Mouse (Mus musculus) myocyte (in vitro differentiated cells): ENCODE data around the gene C3.

Experiments used
- CEBPB ChIP-seq: IDR thresholded peaks from 2 replicates; pipeline ENCODE4 v1.6.1; 2011; ENCODE audit warnings: mild to moderate bottlenecking, moderate library complexity; ENCODE audit not compliant: poor library complexity, insufficient read depth, severe bottlenecking
- E2F4 ChIP-seq: IDR thresholded peaks from one replicate; pipeline ENCODE4 v1.6.1; 2011; ENCODE audit warnings: mild to moderate bottlenecking, control low read depth, moderate library complexity; ENCODE audit not compliant: insufficient read depth
- MAX ChIP-seq: IDR thresholded peaks from one replicate; pipeline ENCODE4 v1.6.1; 2011; ENCODE audit warnings: low read depth, mild to moderate bottlenecking, control low read depth
- MYOG ChIP-seq, 3 experiments: IDR thresholded peaks; one replicate each; pipeline ENCODE4 v1.6.1; 2011; ENCODE audit warnings: control low read depth in 2 of 3, low read depth in 2 of 3, mild to moderate bottlenecking in 2 of 3; ENCODE audit not compliant: insufficient read length in 2 of 3, control insufficient read depth in 1 of 3, insufficient read depth in 1 of 3
- POLR2A ChIP-seq: IDR thresholded peaks from one replicate; pipeline ENCODE4 v1.6.1; 2011; ENCODE audit warnings: low read depth, mild to moderate bottlenecking, control low read depth, moderate library complexity; ENCODE audit not compliant: insufficient read length
- POLR2AphosphoS2 ChIP-seq: IDR thresholded peaks from one replicate; pipeline ENCODE4 v1.6.1; 2011; ENCODE audit warnings: low read depth, control low read depth; ENCODE audit not compliant: insufficient read length
- REST ChIP-seq: IDR thresholded peaks from one replicate; pipeline ENCODE4 v1.6.1; 2011; ENCODE audit warnings: mild to moderate bottlenecking, control low read depth, moderate library complexity; ENCODE audit not compliant: insufficient read depth, insufficient read length
- SRF ChIP-seq: IDR thresholded peaks from one replicate; pipeline ENCODE4 v1.6.1; 2011; ENCODE audit warnings: low read depth; ENCODE audit not compliant: control insufficient read depth, insufficient read length
- TCF12 ChIP-seq: IDR thresholded peaks from one replicate; pipeline ENCODE4 v1.6.1; 2011; ENCODE audit warnings: mild to moderate bottlenecking, control low read depth; ENCODE audit not compliant: poor library complexity, insufficient read depth, severe bottlenecking
- TCF3 ChIP-seq: IDR thresholded peaks from one replicate; pipeline ENCODE4 v1.6.1; 2011; ENCODE audit warnings: low read depth, control low read depth; ENCODE audit not compliant: insufficient read length
- USF1 ChIP-seq: IDR thresholded peaks from one replicate; pipeline ENCODE4 v1.6.1; 2011; ENCODE audit warnings: low read depth, mild to moderate bottlenecking, control low read depth, moderate library complexity

GRCm38 (mm10) chr17:57214676-57215387 lies 13.1 kb downstream of the C3 start:
- TF ChIP-seq POLR2A (no peak), SRF (no peak), TCF12 (no peak), USF1 (no peak), CEBPB (no peak), POLR2AphosphoS2 (no peak), REST (no peak), E2F4 (no peak), TCF3 (no peak), MYOG (IDR thresholded peaks at IDR 0.05; ENCODE audit: control insufficient read depth in 1 of 3, insufficient read depth in 1 of 3, insufficient read length in 2 of 3, low read depth in 2 of 3) (no peak), MAX (no peak)
